Mouse (Mus musculus) central nervous system, embryonic 14 days (tissue): ENCODE measurements around the gene Csf2rb. TPM values are rescaled to one million over a fixed set of nuclear protein-coding genes. Genes with fewer than 3 reads are reported as not detected.

Experiments
- polyA plus RNA-seq: library from polyadenylated mRNA; depleted of rRNA; stranded (reverse); fragments of >200 nt; gene quantifications from 2 replicates; pipeline ENCODE4 v1.2.3, GENCODE M21; 2012; rRNA removed

Gene Csf2rb
- 1.2 and 1.9 TPM in 2 replicates for polyA plus RNA-seq

GRCm38 (mm10) chr15:78325671-78326339 is at the start of gene Csf2rb:
Csf2rb (plus strand) TSS chr15:78325752.

GRCm38 (mm10) chr15:78305341-78305933 is 20.1 kb upstream of the Csf2rb start, which contains the start of gene Csf2rb2:
Csf2rb2 (minus strand) TSS chr15:78305721.

GRCm38 (mm10) chr15:78395478-78395962 is 70.0 kb downstream of the Csf2rb start, which contains the start of gene Tex33:
Tex33 (minus strand) TSS chr15:78395912.

Other genes with a start within 250 kb of the Csf2rb start
- 8.1 and 10.7 TPM in 2 replicates for gene Cacng2, start 205.7 kb upstream of the Csf2rb start, polyA plus RNA-seq
- gene Ift27, start 151.6 kb upstream of the Csf2rb start, polyA plus RNA-seq = 50.7 and 55.9 TPM in 2 replicates
- 1.8 and 4.5 TPM in 2 replicates for gene Pvalb, start 119.4 kb upstream of the Csf2rb start, polyA plus RNA-seq
- 1.8 and 2.5 TPM in 2 replicates for gene Ncf4, start 81.0 kb upstream of the Csf2rb start, polyA plus RNA-seq
- 0.61 and 0.89 TPM in 2 replicates for gene Csf2rb2, start 20.0 kb upstream of the Csf2rb start, polyA plus RNA-seq
- gene Tex33, start 70.2 kb downstream of the Csf2rb start, polyA plus RNA-seq = 0.16 TPM in 1 of 2 replicates, not detected in the other
- gene Tst, start 80.2 kb downstream of the Csf2rb start, polyA plus RNA-seq = 11.1 and 12.4 TPM in 2 replicates
- gene Mpst, start 80.7 kb downstream of the Csf2rb start, polyA plus RNA-seq = 76.1 and 98.9 TPM in 2 replicates
- 257 and 286 TPM in 2 replicates for gene Kctd17, start 102.8 kb downstream of the Csf2rb start, polyA plus RNA-seq
- 0.22 and 0.23 TPM in 2 replicates for gene Tmprss6, start 142.9 kb downstream of the Csf2rb start, polyA plus RNA-seq
- gene Il2rb, start 169.5 kb downstream of the Csf2rb start, polyA plus RNA-seq = 0.10 and 0.18 TPM in 2 replicates
- 13.6 and 27.7 TPM in 2 replicates for gene C1qtnf6, start 205.7 kb downstream of the Csf2rb start, polyA plus RNA-seq
- 1.4 and 3.2 TPM in 2 replicates for gene Sstr3, start 218.9 kb downstream of the Csf2rb start, polyA plus RNA-seq
- 11.1 and 11.7 TPM in 2 replicates for gene Rac2, start 247.0 kb downstream of the Csf2rb start, polyA plus RNA-seq